Mouse (Mus musculus): ENCODE measurements around the gene Defb48. TPM values are rescaled to one million over a fixed set of nuclear protein-coding genes. Genes with fewer than 3 reads are reported as not detected.

Defb48 gene
- polyA plus RNA-seq, 1 experiment, result not detected

DNA sequence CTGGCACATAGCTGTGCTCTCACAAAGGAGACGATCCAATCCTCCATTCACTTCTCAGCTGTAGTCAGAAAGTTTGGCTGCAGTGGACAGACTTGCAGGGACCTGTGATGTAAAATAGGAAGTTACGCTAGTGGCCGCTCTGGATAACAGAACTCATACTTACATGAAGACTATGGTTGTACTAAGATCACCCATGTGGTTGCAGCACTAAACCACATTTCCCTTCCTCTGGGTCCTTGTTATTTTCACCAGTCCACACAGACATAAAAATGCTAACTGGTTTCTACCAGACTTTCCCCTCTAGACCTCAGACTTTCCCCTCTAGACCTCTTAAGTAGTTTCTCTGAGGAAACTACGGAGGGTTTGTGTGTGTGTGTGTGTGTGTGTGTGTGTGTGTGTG lies 14.7 kb upstream of the Defb48 start:
- Histone ChIP-seq H3K4me1 (replicated peaks; ENCODE audit: control insufficient read depth, insufficient read depth, low read length) (no peaks in the 10 kb centered on the region), H3K36me3 (ENCODE audit: control insufficient read depth, insufficient read depth, low read length) (no peaks in the 10 kb centered on the region), H3K27ac (ENCODE audit: control insufficient read depth, insufficient read depth, low read length) (no peak overlapping the region), H3K27me3 (ENCODE audit: control insufficient read depth, insufficient read depth, low read length) (no peaks in the 10 kb centered on the region), H3K4me3 (ENCODE audit: control insufficient read depth, insufficient read depth, low read length) (no peak overlapping the region)
- no peak for DNase-seq
- TF ChIP-seq POLR2A (IDR thresholded peaks at IDR 0.05; ENCODE audit: control insufficient read depth, extremely low read depth, insufficient read depth, low read length, poor library complexity), result no peak
- TF ChIP-seq CTCF (IDR thresholded peaks at IDR 0.05; ENCODE audit: borderline replicate concordance, control insufficient read depth, extremely low read depth, insufficient read depth, low read length, poor library complexity), result no peak
- WGBS, result 12% methylated on average over 4 of the region's 4 CpGs

- WGBS, result 82% methylated on average over 8 of the region's 8 CpGs
- TF ChIP-seq CTCF (IDR thresholded peaks at IDR 0.05; ENCODE audit: borderline replicate concordance, control insufficient read depth, extremely low read depth, insufficient read depth, low read length, poor library complexity) (no peak), POLR2A (IDR thresholded peaks at IDR 0.05; ENCODE audit: control insufficient read depth, extremely low read depth, insufficient read depth, low read length, poor library complexity) (no peak)
These were observed 13.5 kb upstream of the Defb48 start, which contains the start of gene Defb47 for GRCm38 (mm10) chr14:62997777-62998176. Gene Defb47 (plus strand): TSS chr14:62998077.

GRCm38 (mm10) chr14:62991849-62992510 lies 7.7 kb upstream of the Defb48 start:
- TF ChIP-seq CTCF (IDR thresholded peaks at IDR 0.05; ENCODE audit: borderline replicate concordance, control insufficient read depth, extremely low read depth, insufficient read depth, low read length, poor library complexity) (no peak), POLR2A (IDR thresholded peaks at IDR 0.05; ENCODE audit: control insufficient read depth, extremely low read depth, insufficient read depth, low read length, poor library complexity) (no peak)
- no peak for DNase-seq
- Histone ChIP-seq H3K27me3 (ENCODE audit: control insufficient read depth, insufficient read depth, low read length) (no peaks in the 10 kb centered on the region; the same call in 1 of the 2 replicates), H3K36me3 (ENCODE audit: control insufficient read depth, insufficient read depth, low read length) (no peaks in the 10 kb centered on the region), H3K27ac (ENCODE audit: control insufficient read depth, insufficient read depth, low read length) (no peak overlapping the region), H3K4me1 (replicated peaks; ENCODE audit: control insufficient read depth, insufficient read depth, low read length) (0 out of 2 replicates have a peak, but pooled peaks cover 3% of the 10 kb centered on the region), H3K4me3 (ENCODE audit: control insufficient read depth, insufficient read depth, low read length) (no peak overlapping the region)
- 89% methylated on average over 7 of the region's 7 CpGs for WGBS

More at GRCm38 (mm10) chr14:62997777-62998176, 13.5 kb upstream of the Defb48 start, which contains the start of gene Defb47:
- Histone ChIP-seq H3K36me3 (ENCODE audit: control insufficient read depth, insufficient read depth, low read length) (no peaks in the 10 kb centered on the region), H3K4me1 (replicated peaks; ENCODE audit: control insufficient read depth, insufficient read depth, low read length) (0 out of 2 replicates have a peak, but pooled peaks cover 1% of the 10 kb centered on the region), H3K27ac (ENCODE audit: control insufficient read depth, insufficient read depth, low read length) (no peak within 1 kb of the TSS), H3K4me3 (ENCODE audit: control insufficient read depth, insufficient read depth, low read length) (no peak within 1 kb of the TSS), H3K27me3 (ENCODE audit: control insufficient read depth, insufficient read depth, low read length) (no peaks in the 10 kb centered on the region)
- DNase-seq, result no peak

DNA sequence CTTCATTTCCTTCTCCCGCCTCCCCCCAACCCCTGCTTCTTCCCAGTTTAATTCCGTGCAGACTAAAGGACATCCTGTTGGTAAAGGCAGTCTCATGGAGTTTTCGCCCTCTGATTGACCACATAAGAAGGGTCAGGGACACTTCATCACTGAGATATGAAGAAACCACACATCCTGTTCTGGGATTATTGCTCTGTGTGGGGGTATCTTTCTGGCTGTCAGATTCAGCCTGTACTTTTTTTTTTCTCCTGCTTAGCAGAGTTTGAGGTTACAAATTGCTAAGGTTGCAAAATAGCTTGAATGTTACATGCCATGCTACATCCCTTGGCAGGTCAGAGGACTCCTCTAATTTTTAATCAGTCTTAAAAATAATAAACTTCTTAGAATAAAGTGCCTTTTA lies 7.0 kb upstream of the Defb48 start:
- H3K36me3 ChIP-seq (ENCODE audit: control insufficient read depth, insufficient read depth, low read length), result no peaks in the 10 kb centered on the region
- TF ChIP-seq CTCF (IDR thresholded peaks at IDR 0.05; ENCODE audit: borderline replicate concordance, control insufficient read depth, extremely low read depth, insufficient read depth, low read length, poor library complexity), result no peak
- TF ChIP-seq POLR2A (IDR thresholded peaks at IDR 0.05; ENCODE audit: control insufficient read depth, extremely low read depth, insufficient read depth, low read length, poor library complexity), result no peak
- H3K4me1 ChIP-seq (replicated peaks; ENCODE audit: control insufficient read depth, insufficient read depth, low read length), result 0 out of 2 replicates have a peak, but pooled peaks cover 3% of the 10 kb centered on the region
- H3K27me3 ChIP-seq (ENCODE audit: control insufficient read depth, insufficient read depth, low read length), result no peaks in the 10 kb centered on the region; the same call in 1 of the 2 replicates
- WGBS, result 12% methylated on average over 3 of the region's 3 CpGs
- DNase-seq, result no peak
- H3K4me3 ChIP-seq (ENCODE audit: control insufficient read depth, insufficient read depth, low read length), result no peak overlapping the region
- no peak overlapping the region for H3K27ac ChIP-seq (ENCODE audit: control insufficient read depth, insufficient read depth, low read length)

- DNase-seq, result no peak
- TF ChIP-seq CTCF (IDR thresholded peaks at IDR 0.05; ENCODE audit: borderline replicate concordance, control insufficient read depth, extremely low read depth, insufficient read depth, low read length, poor library complexity) (no peak), POLR2A (IDR thresholded peaks at IDR 0.05; ENCODE audit: control insufficient read depth, extremely low read depth, insufficient read depth, low read length, poor library complexity) (no peak)
- 46% methylated on average over 1 of the region's 1 CpGs for WGBS
- no peaks in the 10 kb centered on the region for H3K27me3 ChIP-seq (ENCODE audit: control insufficient read depth, insufficient read depth, low read length)
- H3K27ac ChIP-seq (ENCODE audit: control insufficient read depth, insufficient read depth, low read length), result no peak overlapping the region
- H3K4me1 ChIP-seq (replicated peaks; ENCODE audit: control insufficient read depth, insufficient read depth, low read length), result no peaks in the 10 kb centered on the region
- no peaks in the 10 kb centered on the region for H3K36me3 ChIP-seq (ENCODE audit: control insufficient read depth, insufficient read depth, low read length)
- H3K4me3 ChIP-seq (ENCODE audit: control insufficient read depth, insufficient read depth, low read length), result no peak overlapping the region
These were observed 4.5 kb downstream of the Defb48 start for GRCm38 (mm10) chr14:62979815-62980214.

DNA sequence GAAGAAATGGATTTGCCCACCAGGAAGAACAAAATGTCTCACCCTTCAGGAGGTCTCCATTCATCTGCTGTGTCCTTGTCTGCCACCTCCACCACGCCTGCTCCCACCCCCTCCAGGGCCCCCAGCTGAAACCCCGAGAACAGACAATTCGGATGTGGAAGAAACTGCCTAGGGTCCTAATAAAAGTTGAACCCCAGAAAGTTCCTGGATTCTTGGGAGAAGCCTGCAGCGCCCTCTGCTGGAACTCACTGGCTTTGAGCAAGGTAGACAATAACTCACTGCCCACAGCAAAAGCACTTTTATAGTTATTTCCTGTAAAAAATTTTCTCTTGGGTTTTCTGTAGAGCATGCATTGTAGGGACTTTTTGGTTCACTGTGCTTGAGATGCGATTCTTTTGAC lies 9.3 kb downstream of the Defb48 start:
- TF ChIP-seq POLR2A (IDR thresholded peaks at IDR 0.05; ENCODE audit: control insufficient read depth, extremely low read depth, insufficient read depth, low read length, poor library complexity) (no peak), CTCF (IDR thresholded peaks at IDR 0.05; ENCODE audit: borderline replicate concordance, control insufficient read depth, extremely low read depth, insufficient read depth, low read length, poor library complexity) (peak; percentile 50; the same call in 1 of the 2 replicates)
- no peaks in the 10 kb centered on the region for H3K27me3 ChIP-seq (ENCODE audit: control insufficient read depth, insufficient read depth, low read length)
- no peaks in the 10 kb centered on the region for H3K4me1 ChIP-seq (replicated peaks; ENCODE audit: control insufficient read depth, insufficient read depth, low read length)
- no peak overlapping the region for H3K4me3 ChIP-seq (ENCODE audit: control insufficient read depth, insufficient read depth, low read length)
- DNase-seq, result peak; percentile 72
- H3K27ac ChIP-seq (ENCODE audit: control insufficient read depth, insufficient read depth, low read length), result no peak overlapping the region
- no peaks in the 10 kb centered on the region for H3K36me3 ChIP-seq (ENCODE audit: control insufficient read depth, insufficient read depth, low read length)
- 62% methylated on average over 5 of the region's 5 CpGs for WGBS
